Mouse (Mus musculus) telencephalon, adult 2 months (tissue): ENCODE data around the gene Tmem235.

Experiments
- DNase-seq: peaks from one replicate; pipeline ENCODE4 v3.0.0-alpha.2; 2011; ENCODE audit warnings: low read depth, low spot score

Gene Tmem235

GRCm38 (mm10) chr11:117890519-117891282 lies 30.1 kb downstream of the Tmem235 start:
- DNase-seq: no peak

GRCm38 (mm10) chr11:117891581-117892175 lies 31.1 kb downstream of the Tmem235 start:
- DNase-seq: no peak

GRCm38 (mm10) chr11:117892199-117892598 lies 31.6 kb downstream of the Tmem235 start:
- DNase-seq: no peak

GRCm38 (mm10) chr11:117894676-117895075 lies 34.1 kb downstream of the Tmem235 start:
- no peak for DNase-seq

GRCm38 (mm10) chr11:117896533-117896932 lies 36.0 kb downstream of the Tmem235 start:
- no peak for DNase-seq

GRCm38 (mm10) chr11:117902282-117902681 lies 41.7 kb downstream of the Tmem235 start:
- no peak for DNase-seq

- no peak for DNase-seq
Observed at GRCm38 (mm10) chr11:117904442-117904841, 43.9 kb downstream of the Tmem235 start.

- DNase-seq: no peak
Observed at GRCm38 (mm10) chr11:117909337-117909736, 48.8 kb downstream of the Tmem235 start.

- no peak for DNase-seq
Observed at GRCm38 (mm10) chr11:117912684-117913352, 52.3 kb downstream of the Tmem235 start.

- no peak for DNase-seq
Observed at GRCm38 (mm10) chr11:117914531-117914930, 54.0 kb downstream of the Tmem235 start.
